Mouse (Mus musculus) mouse embryonic stem cell (cell line): ENCODE data around the gene Zfp945.
"Not testable (repeated sequence)": the region's sequence is repeated elsewhere in the genome, so short reads cannot be mapped to it uniquely, and the experiment has no call there.

Experiments
- in situ Hi-C, 2 experiments: fragments of 300-500 bp; cut with MboI; formaldehyde crosslinking; loops; 1 replicate in 1 of 2; 3 replicates in 1 of 2; pipeline ENCODE4 v1.14.3; 2019 to 2020; ENCODE audit warnings: low sequenced_read_pairs in 2 of 2, low pct_unique_long_range_greater_than_20kb in 1 of 2, mixed read lengths in 1 of 2; ENCODE audit not compliant: unreplicated experiment in 1 of 2

Gene Zfp945

DNA sequence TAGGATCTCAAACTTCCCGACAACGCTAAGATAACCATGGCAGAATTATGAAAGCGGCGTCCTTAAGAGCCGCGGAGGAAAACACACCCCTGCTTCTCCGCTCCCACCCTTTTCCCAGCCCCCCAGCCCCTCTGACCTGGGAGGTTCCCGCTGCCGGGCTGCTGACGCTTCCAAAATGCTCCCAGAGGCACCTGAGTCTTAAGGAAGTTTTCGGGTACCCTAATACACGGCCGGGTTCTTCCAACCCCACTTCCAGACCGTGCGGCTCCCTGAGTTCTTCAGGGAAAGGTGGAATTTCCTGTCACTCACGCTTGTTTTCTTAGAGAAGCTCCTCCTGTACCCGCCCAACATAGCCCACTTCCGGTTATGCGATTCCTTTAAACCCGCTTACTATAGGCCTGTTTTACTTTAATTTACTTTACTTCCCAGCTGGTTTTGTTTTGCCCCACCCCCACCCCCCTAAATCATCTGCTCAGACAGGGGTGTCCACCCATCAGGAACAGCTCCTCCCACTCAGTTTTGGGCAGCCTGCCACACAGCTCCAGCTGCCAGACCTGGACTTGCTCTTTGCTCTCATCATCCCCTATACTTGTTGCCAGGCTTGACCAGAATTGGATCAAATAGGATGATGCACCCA lies at the start of gene Zfp945:
Zfp945 (minus strand) TSS at position 290 of the 637 bp plus-strand sequence.
- in situ Hi-C loops = no loop called here

DNA sequence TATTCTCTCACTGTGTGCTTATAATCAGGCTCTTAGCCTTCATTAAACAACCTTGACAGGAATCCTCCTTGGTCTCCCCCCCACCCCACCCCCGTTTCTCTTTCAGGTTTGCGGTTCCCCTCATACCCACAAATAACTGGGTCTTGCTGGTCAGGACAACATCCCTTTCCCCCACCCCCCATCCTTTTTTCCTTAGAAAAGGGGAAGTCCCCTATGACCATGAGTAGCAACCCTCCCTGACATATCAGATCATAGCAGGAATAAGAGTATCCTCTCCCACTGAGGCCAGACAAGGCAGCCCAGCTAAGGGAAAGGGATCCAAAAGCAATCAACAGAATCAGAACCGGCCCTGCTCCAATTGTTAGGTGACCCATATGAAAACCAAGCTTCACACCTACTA lies 21.4 kb upstream of the Zfp945 start:
- in situ Hi-C loops = no loop called here

DNA sequence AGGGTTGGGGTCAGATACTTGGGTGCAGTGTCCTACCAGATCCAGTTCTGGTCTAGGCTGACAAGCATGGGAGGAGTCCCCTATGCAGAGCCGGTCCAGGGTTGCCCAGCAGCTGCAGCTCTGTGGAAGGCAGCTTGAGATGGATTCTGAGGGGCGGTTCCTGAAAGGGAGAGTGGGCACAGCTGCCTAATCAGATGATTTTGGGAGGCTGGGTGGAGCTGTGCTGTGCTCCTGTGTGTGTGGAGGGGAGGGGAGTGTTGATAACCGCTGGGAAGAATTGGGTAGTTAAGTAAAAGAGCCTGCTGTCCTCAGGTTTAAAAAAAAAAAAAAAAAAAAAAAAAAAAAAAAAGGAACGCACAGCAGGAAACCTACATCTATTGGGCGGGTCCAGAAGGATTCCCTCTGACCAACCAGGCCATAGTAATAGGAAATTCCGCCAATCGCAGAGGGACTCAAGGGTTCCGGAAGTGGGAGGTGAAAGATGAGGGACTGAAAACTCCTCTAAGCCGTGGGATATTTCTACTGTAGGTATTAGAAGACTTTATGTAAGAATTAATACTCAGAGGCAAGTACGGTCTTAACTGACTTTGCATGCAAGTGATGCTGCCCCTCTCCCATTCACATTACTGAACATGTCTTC lies 17.2 kb upstream of the Zfp945 start:
- in situ Hi-C loops = no loop called here

DNA sequence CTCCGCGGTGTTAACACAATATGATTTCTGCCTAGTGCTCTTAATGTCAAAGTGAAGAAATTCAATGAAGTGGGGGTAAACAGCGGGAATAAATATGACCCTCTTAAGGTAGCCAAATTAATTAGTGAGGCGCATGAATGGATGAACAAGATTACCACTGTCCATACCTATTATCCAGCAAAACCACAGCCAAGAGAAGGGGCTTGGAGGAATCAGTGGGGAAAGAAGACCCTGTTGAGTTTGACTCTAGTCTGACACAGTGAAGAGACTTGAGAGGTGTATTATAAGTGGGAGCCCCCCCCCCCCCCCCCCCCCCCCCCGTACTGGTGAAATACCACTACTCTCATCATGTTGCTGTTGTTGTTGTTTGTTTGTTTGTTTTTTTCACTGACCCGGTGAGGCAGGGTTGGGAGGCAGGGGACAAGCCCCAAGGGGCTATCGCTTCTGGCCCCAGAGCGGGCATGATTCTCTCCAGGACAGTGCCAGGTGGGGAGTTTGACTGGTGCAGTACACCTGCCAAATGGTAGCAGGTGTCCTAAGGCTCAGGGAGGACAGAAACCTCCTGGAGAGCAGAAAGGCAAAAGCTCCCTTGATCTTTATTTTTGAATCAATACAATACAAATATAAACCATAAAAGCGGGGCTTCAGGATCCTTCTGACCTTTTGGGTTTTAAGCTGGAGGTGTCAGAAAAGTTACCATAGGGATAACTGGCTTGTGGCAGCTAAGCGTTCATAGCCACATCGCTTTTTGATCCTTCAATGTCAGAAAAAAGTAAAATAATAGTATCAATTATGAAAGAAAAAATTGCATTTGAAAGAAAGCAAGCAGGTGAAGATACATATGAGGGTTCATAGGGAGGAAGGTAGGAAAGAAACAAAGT lies 10.7 kb upstream of the Zfp945 start:
- in situ Hi-C loops = no loop called here

DNA sequence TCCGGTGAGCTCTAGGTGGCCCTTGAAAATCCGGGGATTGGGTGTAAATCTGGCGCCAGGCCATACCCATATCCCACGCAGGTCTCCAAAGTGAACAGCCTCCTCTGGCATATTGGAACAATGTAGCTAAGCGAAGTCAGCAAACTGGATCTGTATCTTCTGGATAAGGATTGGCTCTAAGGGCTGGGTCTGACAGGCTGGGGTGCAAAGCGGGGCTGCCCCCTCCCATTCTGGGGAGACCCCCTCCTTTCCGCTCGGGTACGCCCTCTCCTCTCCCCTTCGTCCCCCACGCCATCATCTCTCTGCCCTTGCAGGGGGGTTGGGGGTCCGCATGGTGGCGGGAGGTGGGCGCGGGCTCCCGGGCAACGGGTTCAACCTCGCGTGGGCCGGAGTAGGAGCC lies 9.4 kb upstream of the Zfp945 start:
- in situ Hi-C loops = no loop called here

DNA sequence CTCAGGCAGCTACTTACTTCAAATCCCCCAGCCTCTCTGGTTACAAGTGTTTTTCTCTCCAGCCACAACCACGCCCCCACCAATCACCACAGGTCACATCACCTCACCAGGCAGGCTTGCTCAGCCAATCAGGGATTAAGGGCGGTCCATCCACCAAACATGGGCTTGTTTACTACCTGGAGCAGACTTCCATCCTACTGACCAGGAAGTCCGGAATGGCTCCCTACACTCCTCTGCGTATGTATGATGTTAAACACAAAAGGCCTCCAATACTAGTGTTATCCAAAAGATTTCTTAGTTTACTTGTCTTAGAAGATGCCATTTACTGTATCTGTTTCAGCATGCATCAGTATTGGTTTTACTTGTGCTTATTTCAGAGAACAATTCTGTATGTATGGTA lies 8.6 kb upstream of the Zfp945 start:
- in situ Hi-C loops = not testable (repeated sequence)

DNA sequence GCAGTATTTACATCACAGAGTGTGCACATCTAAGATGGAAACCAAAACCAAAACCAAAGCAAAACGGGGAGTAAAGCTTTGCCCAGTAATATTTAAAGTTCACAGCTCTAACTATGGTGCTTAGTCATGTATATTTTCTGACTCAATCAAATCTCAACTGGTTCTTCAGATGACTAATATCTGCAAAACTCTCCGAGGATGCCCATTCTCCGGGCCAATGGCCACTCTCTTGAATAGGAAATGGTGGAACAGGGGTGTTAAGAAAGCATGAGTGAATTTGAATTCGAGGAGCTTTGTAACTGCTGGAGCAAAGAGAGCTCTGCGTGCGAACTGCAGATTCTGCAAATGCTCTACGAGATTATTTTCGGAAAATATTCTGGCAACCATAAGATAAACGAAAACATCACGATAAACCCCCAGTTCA lies 501 bp downstream of the Zfp945 start:
- in situ Hi-C loops = no loop called here

DNA sequence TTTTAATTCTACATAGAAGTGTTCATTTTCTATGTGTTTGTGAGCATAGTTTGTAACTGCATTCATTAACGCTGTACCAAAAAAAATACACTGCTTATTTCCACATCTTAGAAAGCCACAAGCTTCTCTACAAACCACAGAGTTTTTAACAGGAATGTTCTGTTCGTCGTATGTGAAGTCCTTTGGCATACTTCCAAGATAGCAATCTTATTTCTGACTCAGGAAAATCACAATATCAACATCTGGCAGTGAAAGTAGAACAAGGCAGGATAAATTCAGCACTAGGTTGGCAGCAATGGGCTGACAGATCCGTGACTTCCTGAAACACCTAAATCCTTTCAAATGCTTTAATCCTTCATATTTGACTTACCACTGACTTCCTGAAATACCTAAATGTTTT lies 45.8 kb downstream of the Zfp945 start:
- in situ Hi-C loops = no loop called here

DNA sequence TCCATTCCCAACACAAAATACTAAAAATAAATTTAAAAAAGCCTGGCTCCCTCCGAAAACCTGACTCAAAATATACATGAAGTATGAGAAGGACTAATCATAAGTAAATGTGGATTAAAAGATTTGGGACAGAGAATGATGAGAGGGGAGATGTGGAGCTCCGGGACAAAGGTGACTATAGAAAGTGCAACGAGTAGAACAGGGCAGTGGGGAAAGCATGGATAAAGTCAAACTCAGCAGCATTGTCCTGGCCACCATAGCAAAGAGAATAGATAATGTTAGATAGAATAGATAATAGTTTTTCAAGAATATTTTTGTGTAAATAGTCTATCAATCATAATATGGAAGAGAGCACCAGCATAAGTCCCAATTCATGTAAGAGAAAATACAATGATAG lies 48.7 kb downstream of the Zfp945 start:
- in situ Hi-C loops = loop anchor here in 1 of 2 experiments (10.0 kb wide), 1 partner anchor 143 kb away; no protein-coding TSS in a partner anchor

DNA sequence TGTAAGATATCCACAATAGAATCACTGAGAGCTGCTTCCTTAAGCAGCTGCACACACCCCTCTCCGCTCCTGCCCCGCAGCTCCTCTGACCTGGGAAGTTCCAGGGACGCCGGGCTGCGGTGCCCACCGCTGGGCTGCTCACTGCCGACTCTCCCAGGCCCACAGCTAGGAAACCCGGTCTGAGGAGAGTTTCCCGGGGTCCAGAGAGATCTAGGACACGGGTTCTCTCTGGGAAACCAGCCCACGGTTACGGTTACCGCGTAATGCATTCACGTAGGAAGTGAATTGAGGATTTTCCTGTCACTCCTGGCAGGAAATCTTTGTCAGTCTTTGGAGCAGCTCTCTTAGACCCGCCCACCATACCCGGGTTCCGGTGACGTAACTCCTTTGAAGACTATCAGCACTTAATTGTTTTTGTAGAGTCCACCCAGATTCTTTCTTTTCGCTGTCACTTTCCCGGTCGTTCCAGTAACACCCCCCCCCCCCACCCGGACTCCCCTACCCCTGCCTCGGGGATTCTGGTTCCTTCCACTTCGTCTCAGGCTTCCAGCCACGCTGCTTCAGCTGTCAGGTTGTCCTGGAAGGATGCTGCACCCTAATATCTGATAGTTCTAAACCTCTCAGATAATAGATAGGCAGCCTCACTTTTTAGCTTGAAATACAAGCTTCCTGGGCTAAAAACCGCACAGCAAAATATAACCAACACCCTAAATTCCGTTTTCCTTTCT lies 49.3 kb downstream of the Zfp945 start:
- in situ Hi-C loops = loop anchor here in 1 of 2 experiments (10.0 kb wide), 1 partner anchor 143 kb away; no protein-coding TSS in a partner anchor

DNA sequence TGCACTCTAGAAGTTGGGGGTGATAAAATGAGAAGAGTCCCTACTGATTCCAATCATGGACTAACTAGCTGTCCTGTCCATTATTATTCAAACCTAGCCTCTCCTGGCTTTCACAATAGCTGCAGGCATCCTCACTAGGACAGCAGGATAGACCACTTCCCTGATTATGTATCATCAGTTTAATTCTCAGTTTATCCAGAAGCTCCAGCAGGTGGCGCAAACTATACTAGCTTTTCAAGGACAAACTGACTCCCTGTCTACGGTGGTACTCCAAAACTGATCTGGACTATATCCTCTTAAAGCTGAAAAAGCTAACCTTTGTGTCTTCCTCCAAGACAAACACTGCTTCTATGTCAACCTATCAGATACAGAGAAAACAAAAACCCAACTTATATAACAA lies 67.2 kb downstream of the Zfp945 start:
- in situ Hi-C loops = no loop called here
